Mouse (Mus musculus) heart, postnatal 0 days (tissue): ENCODE measurements around the gene Ces3b. TPM values are rescaled to one million over a fixed set of nuclear protein-coding genes. Genes with fewer than 3 reads are reported as not detected.
"Not testable (repeated sequence)": the region's sequence is repeated elsewhere in the genome, so short reads cannot be mapped to it uniquely, and the experiment has no call there.

ENCODE experiments used
- ATAC-seq: fragments of 200-750 bp; cut with Nextera tagmentation; 2 replicates; pipeline ENCODE4 v1.8.0; 2017; ENCODE audit warnings: low read depth, moderate number of reproducible peaks, moderate library complexity; ENCODE audit not compliant: insufficient read depth
- DNase-seq: peaks from one replicate; pipeline ENCODE4 v3.0.0-alpha.2; 2016; ENCODE audit warnings: low spot score
- H3K27ac ChIP-seq: fragments of 300-500 bp; sonication (generic); 2 replicates; pipeline ENCODE4 v1.5.1; 2014; ENCODE audit warnings: low read depth, mild to moderate bottlenecking
- H3K27me3 ChIP-seq: fragments of 300-500 bp; sonication (generic); 2 replicates; pipeline ENCODE4 v1.6.1; 2014; ENCODE audit warnings: low read length, mixed read lengths; ENCODE audit not compliant: control insufficient read depth, insufficient read depth
- H3K36me3 ChIP-seq: fragments of 300-500 bp; sonication (generic); replicated peaks from 2 replicates; pipeline ENCODE4 v1.6.1; 2014; ENCODE audit warnings: low read length, mixed read lengths; ENCODE audit not compliant: control insufficient read depth, insufficient read depth
- H3K4me1 ChIP-seq: fragments of 300-500 bp; sonication (generic); 2 replicates; pipeline ENCODE4 v1.6.1; 2014; ENCODE audit warnings: antibody characterized with exemption; ENCODE audit not compliant: control insufficient read depth, insufficient read depth
- H3K4me2 ChIP-seq: fragments of 300-500 bp; sonication (generic); 2 replicates; pipeline ENCODE4 v1.6.1; 2014; ENCODE audit warnings: low read depth, mild to moderate bottlenecking, low read length, moderate library complexity
- H3K4me3 ChIP-seq: fragments of 300-500 bp; sonication (generic); 2 replicates; pipeline ENCODE4 v1.5.1; 2014; ENCODE audit warnings: low read depth, low read length
- H3K9ac ChIP-seq: fragments of 300-500 bp; sonication (generic); replicated peaks from 2 replicates; pipeline ENCODE4 v1.6.1; 2014; ENCODE audit warnings: low read depth, low read length, mixed read lengths
- H3K9me3 ChIP-seq: fragments of 300-500 bp; sonication (generic); replicated peaks from 2 replicates; pipeline ENCODE4 v1.6.1; 2016; ENCODE audit warnings: low read length; ENCODE audit not compliant: control insufficient read depth
- CTCF ChIP-seq: IDR thresholded peaks from 2 replicates; pipeline ENCODE4 v1.5.1; 2016; ENCODE audit warnings: antibody characterized with exemption, control low read depth, low read depth
- EP300 ChIP-seq: IDR thresholded peaks from 2 replicates; pipeline ENCODE4 v1.6.1; 2016; ENCODE audit warnings: antibody characterized with exemption, low read depth
- WGBS: fragments of 180-500 bp; shearing (Covaris S2); extraction: QIAGEN DNeasy Blood & Tissue Kit; methylation state at CpG from one replicate; pipeline ENCODE4 v1.1.7; 2014; 5-methylcytosine and 5-hydroxymethylcytosine counted together
- polyA plus RNA-seq: library from polyadenylated mRNA; unstranded; fragments of >200 nt; fragmentation: Nextera tagmentation; extraction: Ambion mirVana; gene quantifications from 2 replicates; pipeline ENCODE4 v1.2.1, GENCODE M21; 2015
- total RNA-seq: library from RNA; depleted of rRNA; stranded (reverse); fragments of >200 nt; gene quantifications from 2 replicates; pipeline ENCODE4 v1.2.3, GENCODE M21; 2014; ENCODE audit warnings: low replicate concordance

The Ces3b gene
- total and polyA plus RNA-seq, 2 experiments from 2014 or later = 0.34 to 0.50 TPM

- no peaks in the 10 kb centered on the region for H3K9me3 ChIP-seq
- 58% methylated on average over 5 of the region's 5 CpGs for WGBS
- H3K9ac ChIP-seq = no peak overlapping the region
- no peak overlapping the region for H3K4me2 ChIP-seq
- no peaks in the 10 kb centered on the region for H3K27me3 ChIP-seq
- H3K4me3 ChIP-seq = no peak overlapping the region
- 0 out of 2 replicates have a peak, but pooled peaks cover 3% of the 10 kb centered on the region for H3K4me1 ChIP-seq
- H3K36me3 ChIP-seq = no peaks in the 10 kb centered on the region
- DNase-seq = no peak
- no peak overlapping the region for H3K27ac ChIP-seq
- TF ChIP-seq CTCF (no peak), EP300 (no peak)
- ATAC-seq = no peak
Observed at GRCm38 (mm10) chr8:105080814-105081336, 2.7 kb upstream of the Ces3b start.

GRCm38 (mm10) chr8:105088166-105088565 lies 4.6 kb downstream of the Ces3b start:
- H3K36me3 ChIP-seq, H3K9ac ChIP-seq, H3K4me1 ChIP-seq, DNase-seq, H3K9me3 ChIP-seq, H3K27ac ChIP-seq, H3K4me3 ChIP-seq, H3K27me3 ChIP-seq, ATAC-seq, H3K4me2 ChIP-seq: not testable (repeated sequence)
- 81% methylated on average over 3 of the region's 5 CpGs for WGBS

- H3K27ac ChIP-seq = no peak overlapping the region
- TF ChIP-seq CTCF (no peak), EP300 (no peak)
- H3K9me3 ChIP-seq = no peaks in the 10 kb centered on the region
- H3K9ac ChIP-seq = no peak overlapping the region
- 0 out of 2 replicates have a peak, but pooled peaks cover 3% of the 10 kb centered on the region for H3K4me1 ChIP-seq
- no peaks in the 10 kb centered on the region for H3K27me3 ChIP-seq
- no peaks in the 10 kb centered on the region for H3K36me3 ChIP-seq
- H3K4me2 ChIP-seq = no peak overlapping the region
- DNase-seq (no peak), ATAC-seq (no peak)
- no peak overlapping the region for H3K4me3 ChIP-seq
- WGBS = 58% methylated on average over 4 of the region's 4 CpGs
Observed at GRCm38 (mm10) chr8:105088581-105088980, 5.0 kb downstream of the Ces3b start.

GRCm38 (mm10) chr8:105093992-105094391 lies 10.4 kb downstream of the Ces3b start:
- no peak overlapping the region for H3K27ac ChIP-seq
- no peaks in the 10 kb centered on the region for H3K27me3 ChIP-seq
- no peaks in the 10 kb centered on the region for H3K9me3 ChIP-seq
- H3K36me3 ChIP-seq = no peaks in the 10 kb centered on the region
- H3K4me2 ChIP-seq = no peak overlapping the region
- ATAC-seq (no peak), DNase-seq (no peak)
- no peak overlapping the region for H3K9ac ChIP-seq
- H3K4me1 ChIP-seq = no peaks in the 10 kb centered on the region
- H3K4me3 ChIP-seq = no peak overlapping the region
- TF ChIP-seq EP300 (no peak), CTCF (no peak)
- 87% methylated on average over 3 of the region's 3 CpGs for WGBS

GRCm38 (mm10) chr8:105102101-105102785 lies 18.7 kb downstream of the Ces3b start:
- H3K36me3 ChIP-seq, ATAC-seq, H3K9me3 ChIP-seq, H3K4me1 ChIP-seq, H3K27me3 ChIP-seq, H3K27ac ChIP-seq, H3K4me3 ChIP-seq, H3K9ac ChIP-seq, DNase-seq, H3K4me2 ChIP-seq: not testable (repeated sequence)
- WGBS = 65% methylated on average over 4 of the region's 4 CpGs

- WGBS = 75% methylated on average over 5 of the region's 5 CpGs
- not testable (repeated sequence) for H3K9me3 ChIP-seq, H3K4me3 ChIP-seq, H3K36me3 ChIP-seq, H3K4me2 ChIP-seq, H3K9ac ChIP-seq, ATAC-seq, H3K4me1 ChIP-seq, H3K27ac ChIP-seq, DNase-seq, H3K27me3 ChIP-seq
Observed at GRCm38 (mm10) chr8:105103701-105104100, 20.1 kb downstream of the Ces3b start.
